Mouse (Mus musculus) limb, embryonic 10.5 days (tissue): ENCODE measurements around the gene Atrnl1. TPM values are rescaled to one million over a fixed set of nuclear protein-coding genes. Genes with fewer than 3 reads are reported as not detected.

ENCODE experiments used
- DNase-seq: peaks from one replicate; pipeline ENCODE4 v3.0.0-alpha.2; 2017; ENCODE audit warnings: low spot score
- H3K27ac ChIP-seq: fragments of 300-500 bp; sonication (generic); 2 replicates; pipeline ENCODE4 v1.5.1; 2016; ENCODE audit warnings: mild to moderate bottlenecking
- H3K27me3 ChIP-seq: fragments of 300-500 bp; sonication (generic); 2 replicates; pipeline ENCODE4 v1.6.1; 2016; ENCODE audit warnings: low read depth, mild to moderate bottlenecking; ENCODE audit not compliant: poor library complexity, severe bottlenecking
- H3K36me3 ChIP-seq: fragments of 300-500 bp; sonication (generic); 2 replicates; pipeline ENCODE4 v1.6.1; 2016; ENCODE audit warnings: mild to moderate bottlenecking, moderate library complexity
- H3K4me1 ChIP-seq: fragments of 300-500 bp; sonication (generic); 2 replicates; pipeline ENCODE4 v1.6.1; 2016
- H3K4me3 ChIP-seq: fragments of 300-500 bp; sonication (generic); 2 replicates; pipeline ENCODE4 v1.5.1; 2016; ENCODE audit warnings: mild to moderate bottlenecking, moderate library complexity
- H3K9me3 ChIP-seq: fragments of 300-500 bp; sonication (generic); replicated peaks from 2 replicates; pipeline ENCODE4 v1.6.1; 2016; ENCODE audit warnings: mild to moderate bottlenecking
- WGBS: fragments of 180-500 bp; shearing (Covaris S2); methylation state at CpG from one replicate; pipeline ENCODE4 v1.1.7; 2016; 5-methylcytosine and 5-hydroxymethylcytosine counted together
- polyA plus RNA-seq: library from polyadenylated mRNA; unstranded; fragments of >200 nt; fragmentation: Nextera tagmentation; extraction: Ambion mirVana; gene quantifications from 2 replicates; pipeline ENCODE4 v1.2.1, GENCODE M21; 2016

Gene Atrnl1
- polyA plus RNA-seq, 1 experiment from 2014 or later, result 5.1 TPM

GRCm38 (mm10) chr19:58072404-58072803 lies 461.6 kb downstream of the Atrnl1 start:
- Histone ChIP-seq H3K4me3 (no peak overlapping the region), H3K9me3 (no peaks in the 10 kb centered on the region), H3K4me1 (peaks cover 15% of the 10 kb centered on the region), H3K27ac (no peak overlapping the region), H3K36me3 (no peaks in the 10 kb centered on the region), H3K27me3 (0 out of 2 replicates have a peak, but pooled peaks cover 3% of the 10 kb centered on the region)
- 69% methylated on average over 5 of the region's 5 CpGs for WGBS
- DNase-seq, result no peak

GRCm38 (mm10) chr19:58072846-58073245 lies 462.0 kb downstream of the Atrnl1 start:
- no peak overlapping the region for H3K4me3 ChIP-seq
- 0 out of 2 replicates have a peak, but pooled peaks cover 3% of the 10 kb centered on the region for H3K27me3 ChIP-seq
- H3K4me1 ChIP-seq, result peaks cover 15% of the 10 kb centered on the region
- no peaks in the 10 kb centered on the region for H3K36me3 ChIP-seq
- WGBS, result 91% methylated on average over 9 of the region's 9 CpGs
- H3K27ac ChIP-seq, result no peak overlapping the region
- DNase-seq, result no peak
- no peaks in the 10 kb centered on the region for H3K9me3 ChIP-seq

GRCm38 (mm10) chr19:58075252-58075651 lies 464.4 kb downstream of the Atrnl1 start:
- Histone ChIP-seq H3K9me3 (no peaks in the 10 kb centered on the region), H3K36me3 (no peaks in the 10 kb centered on the region), H3K27me3 (0 out of 2 replicates have a peak, but pooled peaks cover 3% of the 10 kb centered on the region), H3K27ac (no peak overlapping the region), H3K4me1 (peaks cover 15% of the 10 kb centered on the region), H3K4me3 (no peak overlapping the region)
- 41% methylated on average over 6 of the region's 6 CpGs for WGBS
- no peak for DNase-seq

GRCm38 (mm10) chr19:58076961-58077371 lies 466.1 kb downstream of the Atrnl1 start:
- Histone ChIP-seq H3K27me3 (0 out of 2 replicates have a peak, but pooled peaks cover 3% of the 10 kb centered on the region), H3K4me3 (no peak overlapping the region), H3K27ac (no peak overlapping the region), H3K4me1 (peaks cover 15% of the 10 kb centered on the region), H3K36me3 (no peaks in the 10 kb centered on the region), H3K9me3 (no peaks in the 10 kb centered on the region)
- no peak for DNase-seq
- WGBS, result 72% methylated on average over 14 of the region's 14 CpGs

- H3K9me3 ChIP-seq, result no peaks in the 10 kb centered on the region
- no peaks in the 10 kb centered on the region for H3K36me3 ChIP-seq
- 83% methylated on average over 10 of the region's 10 CpGs for whole genome bisulfite sequencing
- H3K27ac ChIP-seq, result no peak overlapping the region
- DNase-seq, result no peak
- H3K27me3 ChIP-seq, result 0 out of 2 replicates have a peak, but pooled peaks cover 3% of the 10 kb centered on the region
- peaks cover 15% of the 10 kb centered on the region for H3K4me1 ChIP-seq
- H3K4me3 ChIP-seq, result no peak overlapping the region
Measured at GRCm38 (mm10) chr19:58077529-58078070, 466.8 kb downstream of the Atrnl1 start.

GRCm38 (mm10) chr19:58080168-58080567 lies 469.3 kb downstream of the Atrnl1 start:
- 93% methylated on average over 6 of the region's 6 CpGs for WGBS
- Histone ChIP-seq H3K4me3 (no peak overlapping the region), H3K9me3 (no peaks in the 10 kb centered on the region), H3K27ac (no peak overlapping the region), H3K27me3 (no peaks in the 10 kb centered on the region), H3K36me3 (0 out of 2 replicates have a peak, but pooled peaks cover 2% of the 10 kb centered on the region), H3K4me1 (peaks cover 10% of the 10 kb centered on the region)
- DNase-seq, result no peak

- Histone ChIP-seq H3K4me3 (no peak overlapping the region), H3K36me3 (peaks cover 2% of the 10 kb centered on the region; the same call in 1 of the 2 replicates), H3K27me3 (no peaks in the 10 kb centered on the region), H3K27ac (no peak overlapping the region), H3K4me1 (no peaks in the 10 kb centered on the region), H3K9me3 (no peaks in the 10 kb centered on the region)
- DNase-seq, result no peak
- WGBS, result 95% methylated on average over 19 of the region's 19 CpGs
Measured at GRCm38 (mm10) chr19:58082751-58083150, 471.9 kb downstream of the Atrnl1 start.

GRCm38 (mm10) chr19:58084826-58085225 lies 474.0 kb downstream of the Atrnl1 start:
- WGBS, result 96% methylated on average over 14 of the region's 14 CpGs
- peaks cover 13% of the 10 kb centered on the region for H3K4me1 ChIP-seq
- H3K36me3 ChIP-seq, result peaks cover 2% of the 10 kb centered on the region; the same call in 1 of the 2 replicates
- no peaks in the 10 kb centered on the region for H3K27me3 ChIP-seq
- no peak for DNase-seq
- no peak overlapping the region for H3K27ac ChIP-seq
- H3K9me3 ChIP-seq, result no peaks in the 10 kb centered on the region
- H3K4me3 ChIP-seq, result no peak overlapping the region

- Histone ChIP-seq H3K4me3 (no peak overlapping the region), H3K9me3 (no peaks in the 10 kb centered on the region), H3K27ac (no peak overlapping the region), H3K36me3 (peaks cover 2% of the 10 kb centered on the region; the same call in 1 of the 2 replicates), H3K27me3 (no peaks in the 10 kb centered on the region), H3K4me1 (peaks cover 13% of the 10 kb centered on the region)
- WGBS, result 97% methylated on average over 8 of the region's 8 CpGs
- DNase-seq, result no peak
Measured at GRCm38 (mm10) chr19:58086734-58087133, 475.9 kb downstream of the Atrnl1 start.

- H3K27ac ChIP-seq, result no peak overlapping the region
- H3K4me3 ChIP-seq, result no peak overlapping the region
- H3K27me3 ChIP-seq, result no peaks in the 10 kb centered on the region
- H3K36me3 ChIP-seq, result peaks cover under 1% of the 10 kb centered on the region; the same call in 1 of the 2 replicates
- no peak for DNase-seq
- 83% methylated on average over 1 of the region's 1 CpGs for WGBS
- H3K9me3 ChIP-seq, result no peaks in the 10 kb centered on the region
- peaks cover 13% of the 10 kb centered on the region for H3K4me1 ChIP-seq
Measured at GRCm38 (mm10) chr19:58087901-58088300, 477.1 kb downstream of the Atrnl1 start.

- Histone ChIP-seq H3K36me3 (no peaks in the 10 kb centered on the region; the same call in 1 of the 2 replicates), H3K9me3 (no peaks in the 10 kb centered on the region), H3K4me3 (no peak overlapping the region), H3K27me3 (no peaks in the 10 kb centered on the region), H3K27ac (no peak overlapping the region), H3K4me1 (peaks cover 13% of the 10 kb centered on the region)
- no peak for DNase-seq
- 50% methylated on average over 7 of the region's 7 CpGs for WGBS
Measured at GRCm38 (mm10) chr19:58088433-58088832, 477.6 kb downstream of the Atrnl1 start.

GRCm38 (mm10) chr19:58091911-58092310 lies 481.1 kb downstream of the Atrnl1 start:
- WGBS, result 96% methylated on average over 16 of the region's 16 CpGs
- H3K27ac ChIP-seq, result no peak overlapping the region
- DNase-seq, result no peak

GRCm38 (mm10) chr19:58094781-58095543 lies 484.1 kb downstream of the Atrnl1 start:
- DNase-seq, result no peak
- Histone ChIP-seq H3K27ac (peak overlapping the region; percentile 50; the same call in 1 of the 2 replicates), H3K9me3 (no peaks in the 10 kb centered on the region), H3K4me3 (no peak overlapping the region), H3K36me3 (no peaks in the 10 kb centered on the region), H3K4me1 (peaks cover 25% of the 10 kb centered on the region), H3K27me3 (no peaks in the 10 kb centered on the region)
- 47% methylated on average over 14 of the region's 14 CpGs for WGBS

More at GRCm38 (mm10) chr19:58091911-58092310, 481.1 kb downstream of the Atrnl1 start:
- Histone ChIP-seq H3K4me3 (no peak overlapping the region), H3K9me3 (no peaks in the 10 kb centered on the region), H3K36me3 (no peaks in the 10 kb centered on the region; the same call in 1 of the 2 replicates), H3K27me3 (no peaks in the 10 kb centered on the region), H3K4me1 (peaks cover 38% of the 10 kb centered on the region)
